Mouse (Mus musculus) MN1 (cell line): ENCODE results near the gene Sspo.
"Not testable (repeated sequence)": the region's sequence is repeated elsewhere in the genome, so short reads cannot be mapped to it uniquely, and the experiment has no call there.

Source experiments
- DNase-seq: peaks from one replicate; pipeline ENCODE4 v3.0.0-alpha.2; 2016; ENCODE audit warnings: low spot score

Sspo gene

DNA sequence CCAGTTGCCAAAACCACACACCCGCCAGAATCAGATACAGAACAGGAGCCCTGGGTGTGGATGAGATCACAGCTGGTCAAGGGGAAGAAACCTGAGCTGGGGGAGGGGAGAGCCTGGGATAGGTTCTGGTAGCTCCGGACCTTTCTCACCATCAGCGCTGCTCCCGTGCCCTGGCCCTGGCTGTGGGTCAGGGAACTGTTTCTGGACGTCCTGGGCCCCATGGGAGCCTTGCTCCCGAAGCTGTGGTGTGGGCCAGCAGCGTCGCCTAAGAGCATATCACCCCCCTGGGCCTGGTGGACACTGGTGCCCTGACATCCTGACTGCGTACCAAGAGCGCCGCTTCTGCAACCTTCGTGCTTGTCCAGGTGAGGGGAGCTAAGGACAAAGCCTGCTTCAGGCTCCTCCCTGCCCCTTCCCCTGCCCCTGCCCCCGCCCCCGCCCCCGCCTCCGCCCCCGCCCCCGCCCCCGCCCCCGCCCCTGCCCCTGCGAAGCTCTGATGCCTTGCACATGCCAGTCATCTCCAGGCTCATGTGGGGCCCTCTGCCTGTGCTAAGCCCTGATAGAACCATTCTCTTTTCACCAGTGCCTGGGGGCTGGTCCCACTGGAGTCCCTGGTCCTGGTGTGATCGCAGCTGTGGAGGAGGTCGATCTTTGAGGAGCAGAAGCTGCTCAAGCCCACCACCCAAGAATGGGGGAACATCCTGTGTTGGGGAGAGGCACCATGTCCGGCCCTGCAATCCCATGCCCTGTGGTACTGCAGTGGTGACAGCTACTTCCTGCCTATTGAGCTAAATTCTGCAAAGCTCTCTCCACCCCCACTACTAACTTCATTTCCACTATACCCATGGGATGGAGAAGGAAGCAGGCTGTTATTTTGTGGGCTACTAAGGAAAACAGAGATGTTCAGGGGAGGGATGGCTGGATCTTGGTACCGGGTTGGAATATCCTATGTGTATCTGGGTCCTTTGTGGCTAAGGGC lies 40.0 kb downstream of the Sspo start:
- DNase-seq = peak; percentile 84

DNA sequence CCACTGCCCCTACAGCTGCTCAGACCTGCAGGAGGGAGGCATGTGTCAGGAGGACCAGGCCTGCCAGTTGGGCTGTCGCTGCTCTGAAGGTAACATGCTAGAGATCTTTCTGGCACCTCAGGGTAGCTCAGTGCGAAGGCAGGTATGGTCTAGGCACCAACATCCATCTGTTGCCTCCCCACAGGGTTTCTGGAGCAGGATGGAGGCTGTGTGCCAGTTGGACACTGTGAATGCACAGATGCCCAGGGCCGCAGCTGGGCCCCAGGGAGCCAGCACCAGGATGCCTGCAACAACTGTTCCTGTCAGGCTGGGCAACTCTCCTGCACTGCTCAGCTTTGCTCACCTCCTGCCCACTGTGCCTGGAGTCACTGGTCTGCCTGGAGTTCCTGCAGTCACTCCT lies 41.7 kb downstream of the Sspo start:
- peak; percentile 27 for DNase-seq

- no peak for DNase-seq
Measured at GRCm38 (mm10) chr6:48491361-48491760, 43.3 kb downstream of the Sspo start.

- no peak for DNase-seq
Measured at GRCm38 (mm10) chr6:48493136-48493730, 45.2 kb downstream of the Sspo start.

DNA sequence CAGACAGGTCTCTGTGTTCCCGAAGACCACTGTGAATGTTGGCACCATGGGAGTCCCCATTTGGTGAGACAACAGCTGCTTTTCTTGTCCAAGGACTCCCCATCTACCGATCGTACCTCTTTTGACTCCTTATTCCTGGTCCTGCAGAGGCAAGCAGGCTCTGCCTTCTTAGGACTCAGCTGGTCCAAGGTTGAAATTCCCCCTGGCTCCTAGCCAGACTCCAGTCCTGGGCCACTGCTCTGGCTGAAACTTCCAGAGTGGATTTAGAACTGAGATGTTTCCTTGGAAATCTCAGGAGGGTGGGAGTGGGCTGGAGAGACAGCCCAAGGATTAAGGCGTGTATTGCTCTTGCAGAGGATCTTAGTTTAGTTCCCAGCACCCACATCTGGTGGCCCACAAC lies 49.5 kb downstream of the Sspo start:
- DNase-seq = no peak

GRCm38 (mm10) chr6:48503847-48504240 lies 55.8 kb downstream of the Sspo start:
- DNase-seq = no peak

GRCm38 (mm10) chr6:48504241-48504854 lies 56.3 kb downstream of the Sspo start:
- DNase-seq = peak; percentile 79

- no peak for DNase-seq
Measured at GRCm38 (mm10) chr6:48508087-48508486, 60.1 kb downstream of the Sspo start.

- no peak for DNase-seq
Measured at GRCm38 (mm10) chr6:48510426-48510825, 62.4 kb downstream of the Sspo start.

DNA sequence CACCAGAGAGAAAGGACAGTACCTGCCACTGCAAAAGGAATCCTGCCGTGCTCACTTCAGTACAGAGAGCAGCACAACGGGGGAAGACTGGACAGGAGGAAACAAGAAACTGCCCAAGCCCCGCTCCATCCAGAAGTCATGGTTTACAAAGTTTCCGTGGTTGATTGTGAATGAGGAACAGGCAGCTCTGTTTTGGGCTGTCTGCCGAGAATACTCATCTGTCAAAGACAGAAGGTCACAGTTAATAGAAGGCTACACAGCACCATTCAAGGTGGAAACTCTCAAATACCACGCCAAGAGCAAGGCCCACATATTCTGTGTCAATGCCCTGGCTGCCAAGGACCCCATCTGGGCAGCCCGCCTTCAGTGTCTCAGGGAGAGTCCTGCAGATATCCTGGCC lies 63.8 kb downstream of the Sspo start:
- DNase-seq = no peak

DNA sequence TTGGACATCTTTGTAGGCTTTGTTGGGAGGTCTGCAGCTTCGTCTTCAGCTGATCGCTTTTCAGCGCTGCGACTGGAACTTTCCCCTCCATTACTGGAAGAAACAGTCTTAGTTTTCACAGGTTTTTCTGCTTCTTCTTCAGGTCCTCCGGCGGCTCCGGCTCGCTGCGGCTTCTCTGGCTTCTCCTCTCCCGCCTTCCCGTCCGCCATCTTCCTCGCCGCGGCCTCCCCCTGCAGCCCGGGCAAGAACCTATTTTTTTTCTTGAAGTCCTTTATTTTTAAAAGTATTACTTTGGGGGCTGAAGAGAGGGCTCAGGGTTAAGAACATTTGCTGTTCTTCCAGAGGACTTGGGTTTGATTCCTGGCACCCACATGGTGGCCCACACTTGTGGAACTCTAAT lies 76.9 kb downstream of the Sspo start:
- DNase-seq = not testable (repeated sequence)

DNA sequence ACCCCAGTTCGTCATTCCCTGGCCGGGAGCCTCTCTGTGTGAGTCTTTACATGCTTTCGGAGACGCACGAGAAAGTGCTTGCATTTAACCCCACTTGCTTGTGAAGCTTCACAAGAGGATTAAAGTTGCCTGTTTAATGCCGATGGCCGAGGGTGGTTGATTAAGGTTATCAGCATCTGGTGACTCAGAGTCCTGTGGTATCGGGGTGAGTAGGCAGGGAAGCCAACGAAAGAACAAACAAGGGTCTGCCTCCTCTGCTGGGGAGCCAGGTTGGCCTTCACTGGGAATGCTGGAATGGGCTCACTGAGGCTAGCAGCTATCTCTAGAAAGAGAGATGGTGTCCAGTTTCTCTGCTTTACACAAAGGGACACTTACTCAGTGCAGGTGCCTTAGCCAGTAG lies 79.9 kb downstream of the Sspo start:
- DNase-seq = no peak

DNA sequence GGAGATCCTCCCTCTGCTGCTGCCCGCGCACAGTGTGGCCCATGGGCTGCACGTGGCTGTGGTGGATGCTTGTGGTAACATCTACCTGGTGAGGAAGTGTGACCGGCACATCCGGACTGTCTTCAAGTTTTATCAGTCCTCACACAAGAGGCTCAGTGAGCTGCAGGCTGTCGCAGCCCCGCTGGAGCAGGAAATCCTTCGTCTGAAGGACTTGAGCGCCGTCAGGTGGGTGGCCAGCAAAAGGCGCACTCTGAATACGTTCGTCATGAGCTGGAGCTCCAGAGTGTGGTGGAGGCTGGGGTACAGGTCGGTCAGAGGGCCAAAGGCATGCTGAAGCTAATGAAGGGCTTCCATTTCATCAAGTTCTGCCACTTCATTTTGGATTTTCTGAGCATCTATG lies 81.2 kb downstream of the Sspo start:
- DNase-seq = no peak

- no peak for DNase-seq
Measured at GRCm38 (mm10) chr6:48529871-48530440, 81.9 kb downstream of the Sspo start.

DNA sequence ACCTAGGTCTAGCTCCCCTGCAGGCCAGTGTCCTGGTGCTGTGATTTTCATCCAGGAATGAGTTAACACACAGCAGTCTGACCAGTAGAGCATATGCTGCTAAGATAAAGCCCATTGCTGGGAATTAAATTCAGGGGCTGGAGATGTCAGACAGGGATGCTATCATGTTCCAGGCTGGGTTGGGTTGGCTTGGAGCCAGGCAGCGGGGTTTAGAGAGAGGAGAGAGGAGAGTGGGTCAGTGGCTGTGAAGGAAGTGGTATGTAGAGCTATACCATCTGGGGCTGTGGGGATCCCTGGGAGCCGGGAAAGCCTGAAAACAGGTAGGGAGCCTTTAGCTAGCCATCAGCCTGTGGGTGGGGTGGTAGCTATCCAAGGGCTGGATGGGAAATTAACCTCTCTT lies 82.8 kb downstream of the Sspo start:
- peak; percentile 55 for DNase-seq

DNA sequence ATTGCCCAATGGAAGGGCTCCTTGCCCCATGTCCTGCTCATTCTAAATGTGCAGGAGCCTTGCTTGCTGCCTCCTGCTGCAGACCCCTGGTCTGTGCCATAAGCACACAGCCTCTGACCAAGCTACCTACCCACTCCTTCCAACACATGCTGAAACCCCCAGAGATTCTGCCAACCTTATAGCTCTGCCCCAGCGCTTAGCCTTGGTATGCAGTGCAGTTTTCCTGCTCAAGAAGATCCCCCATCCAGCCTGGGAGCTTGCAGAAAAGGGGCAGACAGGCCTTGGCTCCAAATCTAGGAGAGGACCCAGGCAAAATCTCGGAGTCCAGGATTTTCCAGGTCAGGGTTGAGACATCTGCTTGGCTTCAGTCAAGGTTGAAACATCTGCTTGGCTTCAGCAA lies 85.4 kb downstream of the Sspo start:
- DNase-seq = no peak

GRCm38 (mm10) chr6:48534913-48535312 lies 86.9 kb downstream of the Sspo start:
- no peak for DNase-seq

DNA sequence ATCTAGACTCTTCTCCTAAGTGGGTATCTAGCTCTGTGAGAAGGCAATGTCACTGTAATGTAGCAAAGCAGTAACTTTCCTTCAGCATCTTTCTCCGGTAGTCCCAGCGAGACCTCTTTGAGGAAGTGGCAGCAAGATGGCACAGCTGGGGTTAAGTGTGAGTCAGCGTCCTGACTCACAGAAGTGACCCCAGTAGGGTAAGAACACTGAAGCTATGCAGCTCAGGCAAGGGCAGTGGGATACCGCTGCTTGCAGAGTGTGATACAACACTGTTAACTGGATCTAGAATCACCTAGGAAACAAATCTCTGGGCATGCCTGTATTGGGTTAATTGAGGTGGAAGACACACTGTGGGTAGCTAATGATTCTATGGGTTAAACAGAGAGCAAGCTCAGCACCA lies 88.1 kb downstream of the Sspo start:
- no peak for DNase-seq

- peak; percentile 92 for DNase-seq
Measured at GRCm38 (mm10) chr6:48537105-48537954, 89.3 kb downstream of the Sspo start, which contains the start of gene Atp6v0e2. Gene Atp6v0e2 (plus strand): TSS chr6:48537615.

- DNase-seq = peak; percentile 84
Measured at GRCm38 (mm10) chr6:48538841-48539737, 91.1 kb downstream of the Sspo start.

- no peak for DNase-seq
Measured at GRCm38 (mm10) chr6:48539860-48540259, 91.8 kb downstream of the Sspo start.
